Mouse (Mus musculus): ENCODE results near the gene Prkcq. TPM values are rescaled to one million over a fixed set of nuclear protein-coding genes. Genes with fewer than 3 reads are reported as not detected.
A peak's percentile ranks its signal among the peaks of the same experiment; 100 is the strongest.
"Not testable (repeated sequence)": the region's sequence is repeated elsewhere in the genome, so short reads cannot be mapped to it uniquely, and the experiment has no call there.

Gene Prkcq
- polyA plus RNA-seq, 1 experiment from 2014 or later, result 5.9 TPM

DNA sequence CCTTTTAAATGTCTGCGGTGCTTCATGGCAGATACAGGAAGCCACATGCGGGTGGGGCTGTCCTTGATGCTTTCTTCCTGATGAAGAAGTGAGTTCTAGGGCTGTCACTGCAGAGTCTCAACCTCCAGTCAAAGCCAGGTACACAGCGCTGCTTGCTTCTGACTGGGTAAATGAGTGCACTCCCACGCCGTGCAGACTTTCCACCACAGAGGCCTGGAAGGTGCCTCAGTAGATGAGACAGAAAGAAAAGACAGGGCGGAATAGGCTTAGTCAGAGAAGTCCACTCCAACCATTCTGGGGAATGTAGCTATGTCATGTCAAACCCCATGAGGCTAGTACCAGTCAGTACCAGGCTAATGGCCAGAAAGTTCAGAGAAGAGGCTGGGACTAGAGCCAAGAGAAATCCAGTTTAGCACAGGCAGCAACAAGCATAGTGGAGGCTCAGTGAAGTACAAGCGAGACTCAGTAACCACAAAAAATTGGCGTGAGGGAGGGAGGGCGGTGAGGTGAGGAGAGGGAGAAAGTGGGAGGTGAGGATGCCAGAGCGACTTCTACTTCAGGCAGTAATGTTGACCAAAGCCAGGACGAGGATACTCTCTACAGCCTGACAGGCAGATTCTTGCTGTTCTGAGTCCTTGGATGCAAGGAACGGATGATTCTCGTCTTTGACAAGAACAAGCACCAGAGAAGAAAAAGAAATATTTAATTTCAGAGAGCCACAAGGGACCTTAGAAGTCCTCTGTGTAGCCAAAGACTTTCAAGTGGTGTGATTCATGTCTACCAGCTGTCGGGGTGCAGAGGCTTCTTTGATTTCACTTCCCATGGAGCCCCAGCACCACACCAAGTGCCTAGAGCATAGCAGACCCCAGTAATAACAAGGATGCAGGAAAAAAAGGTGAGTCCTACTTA is 167.3 kb downstream of the Prkcq start:
- 0 out of 2 replicates have a peak, but pooled peaks have one; percentile 28 for ATAC-seq (replicated peaks; ENCODE audit: extremely low read depth, insufficient read depth, low FRiP score)
- no peak overlapping the region for H3K9ac ChIP-seq (ENCODE audit: low read length)
- H3K27me3 ChIP-seq (ENCODE audit: control insufficient read depth, insufficient read depth, low read length), result no peaks in the 10 kb centered on the region
- H3K36me3 ChIP-seq (ENCODE audit: control insufficient read depth, insufficient read depth), result no peaks in the 10 kb centered on the region
- WGBS, result 56% methylated on average over 14 of the region's 14 CpGs
- no peak overlapping the region for H3K4me2 ChIP-seq (ENCODE audit: low read depth, low read length)
- peaks cover 8% of the 10 kb centered on the region; the same call in 1 of the 2 replicates for H3K4me1 ChIP-seq (ENCODE audit: control insufficient read depth, insufficient read depth, low read length)
- no peak overlapping the region for H3K4me3 ChIP-seq (ENCODE audit: low read length)
- no peaks in the 10 kb centered on the region for H3K9me3 ChIP-seq (replicated peaks; ENCODE audit: control insufficient read depth, low read length)
- no peak overlapping the region for H3K27ac ChIP-seq (ENCODE audit: low read length)

DNA sequence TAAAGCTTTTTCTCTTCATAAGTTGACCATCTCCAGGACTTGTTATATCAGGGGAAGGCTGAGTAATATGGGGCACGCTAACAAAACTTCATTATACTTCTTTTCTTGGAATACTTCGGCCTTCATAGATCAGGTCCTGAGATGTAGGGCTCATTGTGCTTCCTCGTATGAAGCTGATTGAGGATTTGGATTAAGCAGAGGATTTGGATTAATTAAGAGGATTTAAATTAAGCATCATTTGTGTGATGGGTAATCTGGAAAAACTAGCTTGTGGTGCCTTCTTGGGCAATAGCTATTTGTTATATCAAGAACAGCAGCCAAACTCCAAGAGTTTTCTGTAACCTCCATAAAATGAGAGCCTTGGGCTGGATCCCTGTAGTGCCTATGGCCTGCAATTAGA is 172.8 kb downstream of the Prkcq start:
- WGBS, result 86% methylated on average over 3 of the region's 3 CpGs
- ATAC-seq (replicated peaks; ENCODE audit: extremely low read depth, insufficient read depth, low FRiP score), result no peak
- no peak overlapping the region for H3K4me3 ChIP-seq (ENCODE audit: low read length)

DNA sequence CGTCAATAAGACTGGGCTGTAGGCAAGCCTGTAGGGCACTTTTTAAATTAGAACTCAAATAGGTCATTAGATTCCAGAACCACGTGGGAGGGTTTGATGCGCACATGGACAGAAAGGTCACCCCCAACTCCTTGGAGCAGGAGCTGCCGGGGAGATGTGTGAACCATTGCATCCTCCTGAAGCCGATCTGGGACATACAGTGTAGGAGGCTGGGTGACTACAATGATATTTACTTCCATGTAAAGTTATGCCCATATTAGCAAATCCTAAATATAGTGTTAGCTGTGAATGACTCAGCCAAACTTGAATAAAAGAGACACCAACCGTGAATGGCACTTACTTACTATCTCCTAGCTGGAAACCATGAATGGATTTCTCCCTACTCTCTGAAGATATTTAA is 174.5 kb downstream of the Prkcq start:
- 74% methylated on average over 6 of the region's 6 CpGs for WGBS
- not testable (repeated sequence) for H3K4me2 ChIP-seq (ENCODE audit: low read depth, low read length); H3K36me3 ChIP-seq (ENCODE audit: control insufficient read depth, insufficient read depth); H3K9me3 ChIP-seq (replicated peaks; ENCODE audit: control insufficient read depth, low read length); H3K4me1 ChIP-seq (ENCODE audit: control insufficient read depth, insufficient read depth, low read length); H3K27me3 ChIP-seq (ENCODE audit: control insufficient read depth, insufficient read depth, low read length); H3K9ac ChIP-seq (ENCODE audit: low read length); H3K27ac ChIP-seq (ENCODE audit: low read length); ATAC-seq (replicated peaks; ENCODE audit: extremely low read depth, insufficient read depth, low FRiP score); H3K4me3 ChIP-seq (ENCODE audit: low read length)

More for the DNA sequence above, 172.8 kb downstream of the Prkcq start:
- Histone ChIP-seq H3K36me3 (ENCODE audit: control insufficient read depth, insufficient read depth) (no peaks in the 10 kb centered on the region), H3K27ac (ENCODE audit: low read length) (no peak overlapping the region), H3K9me3 (replicated peaks; ENCODE audit: control insufficient read depth, low read length) (no peaks in the 10 kb centered on the region), H3K4me1 (ENCODE audit: control insufficient read depth, insufficient read depth, low read length) (no peaks in the 10 kb centered on the region), H3K9ac (ENCODE audit: low read length) (no peak overlapping the region), H3K4me2 (ENCODE audit: low read depth, low read length) (no peak overlapping the region), H3K27me3 (ENCODE audit: control insufficient read depth, insufficient read depth, low read length) (no peaks in the 10 kb centered on the region)

DNA sequence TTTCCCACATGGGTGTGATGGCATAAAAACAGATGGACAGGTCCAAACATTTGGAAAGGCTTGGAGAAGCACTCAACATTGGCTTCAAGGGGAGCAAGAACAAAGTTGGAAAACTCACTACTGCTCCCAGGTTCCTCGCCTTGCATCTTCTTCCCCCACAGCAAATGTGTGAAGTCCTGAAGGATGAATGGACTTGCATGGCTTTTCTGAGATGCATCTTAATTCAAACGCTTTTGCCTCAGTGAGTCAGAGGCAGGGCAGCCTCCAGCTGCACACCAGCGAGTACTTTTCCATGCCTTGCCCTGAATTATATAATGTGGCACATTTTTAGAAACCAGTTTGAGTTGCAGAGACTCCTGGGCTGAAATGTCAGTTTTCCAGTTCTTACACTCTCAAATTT is 175.9 kb downstream of the Prkcq start:
- WGBS, result 70% methylated on average over 3 of the region's 3 CpGs
- no peak overlapping the region for H3K9ac ChIP-seq (ENCODE audit: low read length)
- H3K27me3 ChIP-seq (ENCODE audit: control insufficient read depth, insufficient read depth, low read length), result no peaks in the 10 kb centered on the region
- H3K4me3 ChIP-seq (ENCODE audit: low read length), result no peak overlapping the region
- H3K4me2 ChIP-seq (ENCODE audit: low read depth, low read length), result no peak overlapping the region
- H3K9me3 ChIP-seq (replicated peaks; ENCODE audit: control insufficient read depth, low read length), result no peaks in the 10 kb centered on the region
- H3K36me3 ChIP-seq (ENCODE audit: control insufficient read depth, insufficient read depth), result no peaks in the 10 kb centered on the region
- H3K27ac ChIP-seq (ENCODE audit: low read length), result no peak overlapping the region
- H3K4me1 ChIP-seq (ENCODE audit: control insufficient read depth, insufficient read depth, low read length), result no peaks in the 10 kb centered on the region
- no peak for ATAC-seq (replicated peaks; ENCODE audit: extremely low read depth, insufficient read depth, low FRiP score)
